Mouse (Mus musculus) liver, postnatal 0 days (tissue): Measurements from ENCODE around the gene Lmna.

Experiments
- CTCF ChIP-seq: sonication (generic); IDR thresholded peaks from 2 replicates; pipeline ENCODE4 v1.5.1; 2016; ENCODE audit warnings: antibody characterized with exemption, low read depth
- EP300 ChIP-seq: IDR thresholded peaks from 2 replicates; pipeline ENCODE4 v1.6.1; 2016; ENCODE audit warnings: antibody characterized with exemption, low read depth, mild to moderate bottlenecking

DNA sequence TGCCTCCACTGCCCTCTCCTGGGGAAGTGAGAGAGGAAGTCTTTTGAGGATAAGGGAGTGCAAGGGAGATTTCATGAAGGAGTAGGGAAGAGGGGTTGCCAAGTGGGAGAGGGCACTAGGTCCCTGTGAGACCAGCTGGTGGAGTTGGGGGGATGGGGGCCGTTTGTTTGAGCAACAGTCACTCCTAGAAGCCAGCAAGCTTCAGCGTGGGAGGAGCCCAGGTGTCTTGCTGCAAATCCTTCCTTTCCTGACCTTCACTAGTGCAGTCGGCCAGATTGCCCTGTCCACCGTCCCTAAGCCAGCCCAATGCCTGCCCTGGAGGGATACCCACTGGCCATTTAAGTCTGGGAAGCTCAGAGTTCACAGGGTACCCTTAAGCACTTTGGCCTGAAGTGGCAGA, 1.8 kb upstream of the Lmna start:
- TF ChIP-seq EP300: no peak
- no peak for TF ChIP-seq CTCF
